Mouse (Mus musculus) granulocyte monocyte progenitor cell, adult 5-6 weeks (primary cell): Measurements from ENCODE around the gene Fgd6. TPM values are rescaled to one million over a fixed set of nuclear protein-coding genes. Genes with fewer than 3 reads are reported as not detected.

Source experiments
- ATAC-seq: replicated peaks from 2 replicates; pipeline ENCODE4 v1.8.0; 2016; ENCODE audit warnings: mild to moderate bottlenecking, moderate TSS enrichment, inconsistent platforms; ENCODE audit not compliant: poor library complexity, severe bottlenecking
- total RNA-seq, 2 experiments: library from RNA; stranded (forward) in 1 of 2; stranded (reverse) in 1 of 2; fragments of 200-712, 200-1000 nt in 1 of 2; fragments of >200 nt in 1 of 2; fragmentation: Nextera tagmentation in 1 of 2; gene quantifications; 2 replicates each; pipeline ENCODE4 v1.2.3; 2014 to 2017

Gene Fgd6
- total RNA-seq, 2 experiments from 2014 or later: 0.05 to 0.77 TPM

DNA sequence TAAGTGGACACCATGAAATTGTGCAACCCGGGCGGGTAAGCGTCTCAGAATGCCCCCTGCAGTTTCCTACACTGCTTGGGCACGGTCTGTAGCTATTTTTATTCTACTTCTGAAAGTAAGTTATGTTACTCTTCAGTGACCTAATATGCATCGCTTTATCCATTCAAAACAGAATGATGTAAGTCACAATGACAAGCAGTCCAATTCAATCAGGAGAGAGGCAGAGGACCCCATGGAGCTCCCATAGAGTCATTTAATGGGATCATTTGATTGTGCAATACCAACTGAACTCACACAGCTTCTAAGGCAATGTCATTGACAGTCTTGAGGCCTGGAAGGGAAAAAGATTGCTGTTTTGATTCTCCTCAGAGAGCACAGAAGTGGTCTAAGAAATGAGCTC, 87.8 kb downstream of the Fgd6 start:
- peak; percentile 38 for ATAC-seq

DNA sequence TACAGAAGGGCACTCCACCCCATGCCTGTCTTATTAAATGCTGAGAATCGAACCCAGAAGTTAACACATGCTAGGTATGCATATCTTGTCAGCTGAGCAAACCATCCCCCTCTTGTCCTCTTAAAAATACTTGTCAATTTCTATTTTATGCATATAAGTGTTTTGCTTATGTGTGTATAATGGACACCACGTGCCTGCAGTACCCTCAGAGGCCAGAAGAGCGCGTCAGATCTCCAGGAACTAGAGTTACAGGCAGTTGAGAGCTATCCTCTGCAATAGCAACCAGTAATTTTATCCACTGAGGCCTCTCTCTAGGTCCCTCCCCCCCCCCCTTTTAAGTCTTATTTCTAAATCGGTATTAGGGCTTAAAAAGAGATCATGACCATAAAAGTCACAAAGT, 88.6 kb downstream of the Fgd6 start:
- peak; percentile 42 for ATAC-seq

DNA sequence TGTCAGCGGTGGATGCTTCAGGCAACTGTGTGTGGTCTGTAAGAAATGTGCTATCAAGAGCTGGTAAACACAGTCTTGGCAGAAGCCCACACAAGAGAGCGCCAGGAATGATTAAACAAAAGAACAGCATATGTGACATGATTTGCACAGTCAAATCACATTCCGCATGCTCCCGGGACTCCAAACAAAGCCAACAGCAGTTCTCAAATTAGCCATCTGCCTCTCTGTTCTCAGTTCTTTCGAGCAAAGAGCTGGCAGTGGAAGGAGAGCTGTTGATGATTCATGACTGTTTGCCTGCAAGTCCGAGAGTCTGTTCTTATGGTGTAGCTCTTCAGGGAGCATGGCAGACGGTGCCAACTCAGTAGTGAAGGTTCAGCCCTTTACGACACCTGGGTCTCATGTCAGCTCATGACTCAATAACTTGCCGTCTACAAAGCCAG, 93.9 kb downstream of the Fgd6 start:
- no peak for ATAC-seq

DNA sequence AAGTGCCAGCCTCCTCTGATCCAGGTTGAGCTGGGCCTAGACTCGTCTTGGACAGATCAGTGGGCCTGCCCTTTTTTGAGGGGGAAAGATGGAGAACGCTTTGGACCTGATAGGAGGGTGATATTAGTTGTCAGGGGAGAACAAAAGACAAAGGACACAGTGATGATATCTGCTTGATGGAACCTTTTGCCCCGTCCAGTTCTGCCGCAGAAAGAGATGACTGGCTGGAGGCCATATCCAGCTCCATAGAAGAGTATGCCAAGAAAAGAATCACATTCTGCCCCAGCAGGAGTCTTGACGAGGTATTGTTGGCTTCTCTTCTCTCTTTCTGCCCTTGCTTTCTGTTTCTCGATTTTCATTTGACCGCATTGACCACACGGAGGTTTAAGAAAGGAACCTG, 97.3 kb downstream of the Fgd6 start:
- no peak for ATAC-seq

DNA sequence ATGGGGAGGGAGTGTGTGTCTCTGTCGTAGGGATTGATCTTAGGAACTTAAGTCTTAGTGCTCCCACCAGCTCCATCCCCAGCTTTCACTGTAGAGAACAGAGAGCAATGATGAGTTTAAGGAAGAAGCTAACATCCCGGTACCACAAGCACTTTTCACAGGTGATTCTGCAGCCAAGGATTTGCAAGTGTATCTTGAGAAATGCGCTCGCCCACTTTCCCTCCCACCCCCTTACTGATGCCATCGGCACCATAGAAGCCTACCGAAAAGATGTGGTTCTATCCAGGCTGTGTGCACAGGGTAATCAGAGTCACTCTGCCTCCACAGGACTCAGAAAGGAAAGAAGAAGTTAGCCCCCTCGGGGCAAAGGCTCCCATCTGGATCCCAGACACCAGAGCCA, 97.9 kb downstream of the Fgd6 start:
- no peak for ATAC-seq

DNA sequence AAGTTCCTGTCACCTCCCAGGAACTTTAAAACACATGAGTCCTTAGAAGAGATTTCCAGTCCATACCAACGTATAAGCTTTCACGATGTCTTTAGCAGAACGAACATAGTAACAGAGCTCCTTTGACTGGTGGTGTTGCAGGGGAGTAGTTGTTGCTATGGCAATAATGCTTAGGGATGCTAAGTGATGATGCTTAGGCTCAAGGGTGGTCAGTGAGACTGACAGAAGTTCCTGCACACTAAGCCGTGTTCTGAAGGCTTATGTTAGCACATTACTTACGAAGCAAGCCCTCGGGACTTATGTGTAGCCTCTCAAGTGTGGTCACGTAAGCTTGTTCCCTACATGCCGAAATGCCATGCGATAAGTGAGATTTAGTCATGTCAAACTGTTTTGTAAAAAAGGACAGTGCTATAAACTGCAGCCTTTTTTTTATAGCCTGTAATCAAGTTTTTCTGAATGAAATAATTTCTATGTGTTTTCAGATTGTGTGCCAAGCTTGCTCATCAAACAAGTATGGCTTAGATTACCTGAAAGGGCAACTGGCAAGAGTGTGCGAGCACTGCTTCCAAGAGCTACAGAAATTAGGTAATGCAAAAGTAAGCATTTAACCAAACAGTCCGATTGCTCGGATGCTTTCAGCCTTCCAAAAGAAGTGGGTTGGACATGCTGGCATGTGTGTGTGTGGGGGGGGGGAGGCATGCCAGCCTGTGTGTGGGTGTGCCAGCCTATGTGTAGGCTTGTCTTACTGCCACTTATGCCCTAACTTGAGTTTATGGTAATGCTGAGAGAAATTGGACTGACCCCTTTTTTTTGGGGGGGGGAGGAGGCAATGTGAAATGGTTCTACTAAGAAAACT, 99.0 kb downstream of the Fgd6 start:
- ATAC-seq: no peak

DNA sequence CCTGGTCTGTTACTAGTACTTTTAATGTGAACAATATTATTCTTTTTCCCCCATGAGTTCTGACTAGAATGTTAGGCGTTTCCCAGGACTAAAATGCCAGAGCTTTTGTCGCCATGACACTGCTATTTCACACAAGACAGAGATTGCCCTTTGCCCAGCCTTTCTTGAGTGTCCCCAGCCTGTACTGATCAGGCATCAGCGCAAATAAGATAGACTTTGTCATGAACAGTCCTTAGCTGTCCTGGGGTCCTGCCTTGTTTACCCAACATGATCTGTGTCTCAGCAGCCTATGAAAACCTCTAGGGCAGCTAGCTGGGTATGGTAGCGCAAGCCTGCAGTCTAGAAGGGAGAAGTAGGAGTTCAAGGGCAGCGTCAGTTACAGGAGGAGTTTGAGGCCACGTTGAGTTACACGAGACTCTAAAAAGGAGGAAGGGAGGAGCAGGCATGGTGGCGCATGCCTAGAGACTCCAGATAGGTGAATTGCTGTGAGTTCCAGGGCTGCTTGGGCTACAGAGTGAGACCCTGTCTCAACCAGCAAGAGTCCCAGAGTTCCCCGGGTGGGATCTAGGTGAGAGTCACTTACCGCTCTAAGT, 103.2 kb downstream of the Fgd6 start:
- peak; percentile 49; the same call in 1 of the 2 replicates for ATAC-seq

DNA sequence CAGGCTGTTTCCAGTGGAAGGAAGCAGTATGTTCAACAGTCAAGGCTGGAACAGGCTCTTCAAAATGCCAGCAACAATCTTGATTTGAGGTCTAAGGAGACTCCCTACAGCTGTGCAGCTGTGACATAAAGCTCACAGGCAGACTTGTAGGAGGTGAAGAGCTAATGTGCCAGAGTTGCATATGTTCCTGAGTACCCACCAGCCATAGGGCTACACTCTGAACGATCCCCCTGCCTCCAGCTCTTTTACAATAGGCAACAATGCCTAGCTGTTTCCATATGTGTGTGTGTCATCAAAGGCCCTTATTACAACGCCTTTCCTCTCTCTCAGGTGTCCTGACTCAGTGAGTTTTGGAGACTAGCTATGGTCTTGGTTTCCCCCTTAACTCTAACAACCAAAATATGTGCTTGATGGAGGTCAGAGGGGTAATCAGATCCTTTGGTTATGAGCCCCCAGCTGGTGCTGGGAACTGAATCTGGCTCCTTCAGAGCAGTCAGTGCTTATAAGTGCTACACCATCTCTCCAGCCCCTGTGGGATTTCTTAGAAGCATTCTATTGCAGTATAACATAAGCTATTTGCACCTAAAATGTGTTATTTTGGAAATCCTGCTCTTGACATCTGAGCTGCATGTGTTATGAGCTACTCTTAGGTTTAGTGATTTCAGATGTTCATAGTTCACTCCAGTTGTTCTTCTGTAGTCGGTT, 104.6 kb downstream of the Fgd6 start:
- ATAC-seq: no peak

DNA sequence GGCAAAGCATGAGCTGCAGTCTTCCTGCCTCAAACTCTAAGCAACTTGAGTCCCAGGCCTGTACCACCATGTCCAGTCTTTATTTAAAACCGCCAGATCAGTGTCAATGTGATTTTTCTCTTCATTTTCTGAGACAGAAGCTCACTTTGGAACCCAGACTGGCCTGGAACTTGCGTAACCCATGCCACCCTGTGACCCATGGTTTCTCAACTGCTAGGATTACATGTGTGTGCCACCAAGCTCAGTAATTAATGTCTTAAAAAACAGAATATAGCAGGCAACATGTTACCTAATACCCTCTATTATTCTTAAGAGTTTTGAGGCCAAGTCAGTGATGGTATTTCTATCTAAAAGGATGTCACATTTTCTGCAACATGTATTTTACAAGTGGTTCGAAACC, 106.6 kb downstream of the Fgd6 start:
- ATAC-seq: peak; percentile 82

DNA sequence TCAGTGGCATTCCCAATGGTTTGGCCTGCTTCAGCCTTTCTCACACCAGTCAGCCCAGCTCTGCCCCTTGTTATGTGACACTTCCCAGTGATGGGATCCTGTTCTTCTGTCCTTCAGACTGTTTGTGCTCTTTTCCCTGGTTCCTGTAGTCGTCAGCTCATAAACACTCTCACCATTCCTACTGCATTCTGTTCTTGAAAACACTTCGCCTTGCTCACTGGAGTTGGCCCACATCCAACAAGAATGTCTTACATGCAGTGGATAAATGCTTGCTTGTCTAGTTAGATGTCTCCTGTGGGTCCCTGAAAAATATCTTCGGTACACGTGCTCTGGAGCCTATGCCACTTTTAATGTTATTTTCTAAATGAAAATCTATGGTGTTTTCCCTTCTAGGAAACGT, 108.8 kb downstream of the Fgd6 start:
- ATAC-seq: no peak

DNA sequence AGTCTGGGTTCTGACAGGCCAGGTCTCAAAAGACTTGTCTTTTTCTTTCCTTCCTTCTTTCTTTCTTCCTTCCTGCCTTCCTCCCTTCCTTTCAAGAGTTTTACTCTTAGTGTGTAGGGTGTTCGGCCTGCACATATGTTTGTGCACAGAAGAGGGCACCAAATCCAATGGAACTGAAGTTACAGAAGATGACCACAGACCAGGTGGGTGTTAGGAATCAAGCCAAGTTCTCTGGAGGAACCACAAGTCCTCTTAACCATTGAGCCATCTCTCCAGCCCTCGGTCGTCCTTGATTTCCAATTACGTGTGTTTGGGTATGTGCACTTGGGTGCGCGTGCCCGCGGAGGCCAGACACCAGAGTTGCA, 111.6 kb downstream of the Fgd6 start:
- ATAC-seq: peak; percentile 45

DNA sequence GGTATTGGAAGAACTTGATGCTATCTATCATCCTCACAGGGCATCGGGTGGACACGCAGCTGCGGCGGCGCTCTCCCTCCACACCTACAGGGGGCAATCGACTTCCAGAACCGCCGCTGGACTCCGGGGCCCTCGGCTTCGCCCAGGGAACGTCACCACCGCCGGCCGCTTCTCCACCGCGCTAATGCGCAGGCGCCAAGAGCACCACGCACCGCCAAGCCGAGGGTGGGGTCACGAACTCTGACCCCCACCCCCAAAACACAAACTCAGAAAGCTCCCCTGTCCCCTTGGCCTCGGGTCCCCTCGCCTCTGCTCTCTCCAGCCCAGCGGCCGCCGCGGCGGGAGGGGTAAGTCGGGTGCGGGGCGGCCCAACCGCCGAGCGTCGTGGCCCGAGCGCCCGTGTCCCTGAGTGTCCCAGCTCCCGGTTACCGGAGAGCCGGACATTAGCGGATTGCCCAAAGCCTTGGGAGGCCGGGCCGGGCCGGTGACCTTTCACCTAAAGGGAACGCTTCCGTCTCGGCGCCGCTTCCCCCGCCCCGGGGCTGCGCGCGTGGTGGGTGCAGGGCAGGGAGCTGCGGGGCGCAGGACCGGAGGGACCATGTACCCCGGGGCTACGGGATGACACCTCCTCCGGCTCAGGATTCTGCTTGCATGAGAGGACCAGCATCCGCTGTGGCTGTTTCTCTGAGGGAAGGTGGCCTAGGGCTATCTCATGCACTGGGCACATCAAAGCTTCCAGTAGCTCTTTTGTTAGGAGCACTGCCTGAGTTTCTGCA, 112.1 kb downstream of the Fgd6 start, which contains the start of gene Nr2c1:
TSS of gene Nr2c1 (plus strand) at position 268 of the 776 bp plus-strand sequence.
- peak; percentile 89 for ATAC-seq

DNA sequence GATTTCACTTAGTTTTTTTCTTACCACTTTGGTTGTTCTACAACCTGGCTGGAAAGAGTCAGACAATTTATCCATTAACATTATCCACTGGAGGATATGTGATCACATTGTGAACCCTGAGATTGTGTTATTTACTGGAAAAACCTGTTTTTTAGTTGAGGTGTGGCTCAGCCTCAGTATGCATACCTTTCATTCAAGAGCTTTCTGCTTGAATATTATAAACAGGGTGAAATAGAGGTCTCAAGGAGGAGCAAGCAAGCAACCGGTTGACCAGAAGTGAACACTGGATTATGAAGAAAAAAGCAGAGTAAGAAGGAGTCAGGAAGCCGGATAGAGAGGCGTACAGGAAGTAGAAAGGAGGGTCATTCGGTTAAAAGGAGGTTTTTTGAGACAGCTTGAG, 115.7 kb downstream of the Fgd6 start:
- no peak for ATAC-seq

DNA sequence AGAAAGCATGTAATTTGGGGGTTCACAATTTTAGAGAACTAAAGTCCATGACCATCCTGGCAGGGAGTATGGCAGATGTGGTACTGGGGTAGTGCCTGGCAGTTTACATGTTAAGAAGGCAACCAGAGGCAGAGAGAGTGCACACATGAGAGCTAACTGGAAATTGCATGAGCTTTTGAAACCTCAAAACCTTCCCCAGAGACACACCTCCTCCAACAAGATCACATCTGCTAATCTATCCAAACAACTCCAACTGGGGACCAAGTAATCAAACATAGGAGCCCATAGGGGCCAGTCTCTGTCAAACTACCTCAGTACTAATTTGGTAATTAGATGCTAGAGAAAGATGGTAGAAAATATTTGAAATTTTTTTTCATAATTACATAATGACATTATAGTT, 118.0 kb downstream of the Fgd6 start:
- ATAC-seq: no peak

DNA sequence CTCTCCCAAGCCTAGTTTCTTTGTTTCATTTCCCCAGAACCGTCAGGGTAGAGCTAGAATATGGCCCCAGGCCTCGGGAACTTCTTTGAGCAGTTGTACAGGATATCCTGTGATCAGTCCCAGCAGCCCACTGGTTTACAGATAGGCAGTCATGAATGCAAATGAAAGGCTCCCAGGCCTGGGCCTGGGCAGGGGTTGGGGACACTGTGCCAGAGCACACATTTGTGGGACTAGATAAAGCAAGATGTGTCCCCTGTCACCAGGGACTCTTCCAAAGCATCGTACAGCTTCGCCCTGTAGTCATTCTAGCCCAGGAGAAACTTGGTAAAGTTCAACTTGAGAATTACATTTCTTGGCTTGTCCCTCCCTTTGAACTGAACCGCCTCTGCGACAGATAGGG, 123.2 kb downstream of the Fgd6 start:
- ATAC-seq: no peak

DNA sequence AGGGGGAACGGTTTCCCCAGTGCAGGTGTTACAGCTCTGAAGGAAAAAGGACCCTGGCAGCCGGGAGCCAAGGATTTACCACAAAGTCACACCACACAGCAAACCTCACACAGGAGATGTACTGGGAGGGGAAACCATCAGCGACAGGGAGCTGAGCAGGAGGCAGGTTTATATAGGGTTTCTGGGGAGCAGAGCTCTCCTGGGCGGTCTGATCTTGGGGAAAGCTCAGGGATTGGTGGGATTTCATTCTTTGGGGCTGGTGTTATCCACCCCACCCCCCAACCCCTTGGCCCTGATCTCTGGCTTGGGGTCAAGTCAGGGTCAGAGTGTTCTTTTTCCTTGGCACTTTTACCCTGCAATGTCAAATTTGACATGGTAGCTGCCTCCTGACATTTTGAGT, 123.6 kb downstream of the Fgd6 start:
- ATAC-seq: no peak

DNA sequence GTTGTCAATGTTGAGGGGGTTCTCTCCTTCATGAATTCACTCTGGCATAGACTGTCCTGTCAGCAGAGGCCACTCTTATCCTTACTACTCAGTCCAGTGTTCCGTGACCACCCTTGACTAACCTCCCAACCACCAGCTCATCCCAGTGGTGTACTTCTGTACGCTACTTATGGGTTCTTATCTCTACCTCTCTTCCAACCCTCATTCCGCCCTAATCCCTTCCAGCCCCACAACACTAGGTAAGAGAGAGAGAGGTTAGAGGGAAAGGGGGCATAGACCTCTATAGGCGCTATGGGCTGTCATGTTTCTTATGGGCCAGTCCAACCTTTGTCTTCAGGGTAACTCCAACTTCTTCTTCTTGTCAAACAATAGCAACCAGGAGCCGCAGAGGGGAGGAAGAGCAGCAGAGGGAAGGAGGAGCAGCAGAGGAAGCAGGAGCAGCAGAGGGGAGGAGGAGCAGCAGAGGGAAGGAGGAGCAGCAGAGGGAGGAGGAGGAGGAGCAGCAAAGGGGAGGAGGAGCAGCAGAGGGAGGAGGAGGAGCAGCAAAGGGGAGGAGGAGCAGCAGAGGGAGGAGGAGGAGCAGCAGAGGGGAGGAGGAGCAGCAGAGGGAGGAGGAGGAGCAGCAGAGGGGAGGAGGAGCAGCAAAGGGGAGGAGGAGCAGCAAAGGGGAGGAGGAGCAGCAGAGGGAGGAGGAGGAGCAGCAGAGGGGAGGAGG, 125.4 kb downstream of the Fgd6 start:
- ATAC-seq: no peak

DNA sequence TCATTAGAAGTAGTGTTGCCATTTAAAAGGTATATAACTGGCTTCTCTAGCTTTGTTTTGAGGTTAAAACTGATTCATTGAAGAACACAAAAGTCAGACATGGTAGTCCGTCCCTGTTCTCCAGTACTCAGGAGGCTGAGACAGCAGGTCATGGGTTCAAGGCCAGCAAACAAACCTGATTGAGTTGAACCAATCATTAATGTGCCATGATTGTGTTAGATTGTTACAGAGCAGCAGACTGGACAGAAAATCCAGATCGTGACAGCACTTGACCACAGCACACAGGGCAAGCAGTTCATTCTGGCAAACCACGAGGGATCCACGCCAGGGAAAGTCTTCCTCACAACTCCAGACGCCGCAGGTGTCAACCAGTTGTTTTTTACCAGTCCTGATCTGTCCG, 126.2 kb downstream of the Fgd6 start:
- no peak for ATAC-seq

DNA sequence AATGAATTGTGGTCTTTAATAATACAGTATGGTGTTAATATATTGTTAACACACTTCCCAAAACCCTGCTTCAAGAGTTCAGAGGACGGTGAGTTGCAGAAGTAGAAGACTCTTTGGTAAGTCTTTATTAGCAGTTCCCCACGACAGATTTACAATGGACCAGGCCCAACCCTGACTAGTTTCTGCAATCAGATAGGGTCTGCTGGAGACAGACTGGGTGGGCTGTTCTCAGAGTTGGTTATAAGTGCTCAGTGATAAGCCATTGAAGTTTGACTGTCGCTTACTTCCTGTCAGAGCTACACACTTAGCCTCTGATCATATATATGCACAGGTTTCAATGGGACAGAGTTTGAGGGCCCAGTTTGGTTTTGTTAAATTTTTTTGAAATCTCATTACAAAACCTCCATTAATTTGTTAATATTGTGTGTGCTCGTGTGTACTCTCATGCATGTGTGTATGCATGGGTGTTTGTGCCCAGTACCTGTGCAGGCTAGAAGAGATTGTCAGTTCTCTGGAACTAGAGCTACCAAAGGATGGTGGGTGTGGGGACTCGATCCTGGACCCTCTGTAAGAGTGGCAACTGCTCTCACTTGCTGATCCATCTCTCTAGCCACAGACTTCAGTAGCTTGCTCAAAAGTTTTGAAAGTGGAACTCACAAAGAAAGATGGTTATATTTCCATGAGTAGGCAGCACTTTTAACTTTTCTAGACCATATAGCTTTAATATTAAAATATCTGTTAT, 128.5 kb downstream of the Fgd6 start:
- no peak for ATAC-seq
